Mouse (Mus musculus) embryonic facial prominence, embryonic 11.5 days (tissue): ENCODE data around the gene Fcgr3. TPM values are rescaled to one million over a fixed set of nuclear protein-coding genes. Genes with fewer than 3 reads are reported as not detected.
"Not testable (repeated sequence)": the region's sequence is repeated elsewhere in the genome, so short reads cannot be mapped to it uniquely, and the experiment has no call there.

Source experiments
- ATAC-seq: fragments of 200-750 bp; cut with Nextera tagmentation; replicated peaks from 2 replicates; pipeline ENCODE4 v1.8.0; 2017; ENCODE audit warnings: low read depth; ENCODE audit not compliant: insufficient number of reproducible peaks, low FRiP score, low TSS enrichment
- DNase-seq: peaks from one replicate; pipeline ENCODE4 v3.0.0-alpha.2; 2015; ENCODE audit warnings: low spot score
- H3K27ac ChIP-seq: fragments of 300-500 bp; sonication (generic); replicated peaks from 2 replicates; pipeline ENCODE4 v1.5.1; 2014; ENCODE audit warnings: mild to moderate bottlenecking, low read depth, low read length, control low read depth
- H3K27me3 ChIP-seq: fragments of 300-500 bp; sonication (generic); 2 replicates; pipeline ENCODE4 v1.6.1; 2014; ENCODE audit warnings: mild to moderate bottlenecking, low read length, moderate library complexity, mixed read lengths; ENCODE audit not compliant: control insufficient read depth, insufficient read depth
- H3K36me3 ChIP-seq: fragments of 300-500 bp; sonication (generic); replicated peaks from 2 replicates; pipeline ENCODE4 v1.6.1; 2014; ENCODE audit warnings: low read depth, mild to moderate bottlenecking, low read length, moderate library complexity, mixed read lengths; ENCODE audit not compliant: control insufficient read depth, insufficient read depth
- H3K4me1 ChIP-seq: fragments of 300-500 bp; sonication (generic); 2 replicates; pipeline ENCODE4 v1.6.1; 2014; ENCODE audit warnings: low read length, mixed read lengths; ENCODE audit not compliant: control insufficient read depth, insufficient read depth
- H3K4me2 ChIP-seq: fragments of 300-500 bp; sonication (generic); 2 replicates; pipeline ENCODE4 v1.6.1; 2014; ENCODE audit warnings: low read depth, mild to moderate bottlenecking, control low read depth, low read length, moderate library complexity
- H3K4me3 ChIP-seq: fragments of 300-500 bp; sonication (generic); 2 replicates; pipeline ENCODE4 v1.5.1; 2014; ENCODE audit warnings: low read depth, low read length, control low read depth
- H3K9ac ChIP-seq: fragments of 300-500 bp; sonication (generic); replicated peaks from 2 replicates; pipeline ENCODE4 v1.6.1; 2014; ENCODE audit warnings: mild to moderate bottlenecking, control low read depth, low read length
- H3K9me3 ChIP-seq: fragments of 300-500 bp; sonication (generic); replicated peaks from 2 replicates; pipeline ENCODE4 v1.6.1; 2016; ENCODE audit warnings: mild to moderate bottlenecking, low read length, inconsistent platforms, mixed read lengths; ENCODE audit not compliant: control insufficient read depth
- WGBS: fragments of 180-500 bp; shearing (Covaris S2); extraction: QIAGEN DNeasy Blood & Tissue Kit; methylation state at CpG from one replicate; pipeline ENCODE4 v1.1.7; 2014; 5-methylcytosine and 5-hydroxymethylcytosine counted together
- polyA plus RNA-seq: library from polyadenylated mRNA; unstranded; fragments of >200 nt; fragmentation: Nextera tagmentation; extraction: Ambion mirVana; gene quantifications from 2 replicates; pipeline ENCODE4 v1.2.1, GENCODE M21; 2014

Fcgr3 gene
- polyA plus RNA-seq, 1 experiment from 2014 or later: 7.9 TPM

DNA sequence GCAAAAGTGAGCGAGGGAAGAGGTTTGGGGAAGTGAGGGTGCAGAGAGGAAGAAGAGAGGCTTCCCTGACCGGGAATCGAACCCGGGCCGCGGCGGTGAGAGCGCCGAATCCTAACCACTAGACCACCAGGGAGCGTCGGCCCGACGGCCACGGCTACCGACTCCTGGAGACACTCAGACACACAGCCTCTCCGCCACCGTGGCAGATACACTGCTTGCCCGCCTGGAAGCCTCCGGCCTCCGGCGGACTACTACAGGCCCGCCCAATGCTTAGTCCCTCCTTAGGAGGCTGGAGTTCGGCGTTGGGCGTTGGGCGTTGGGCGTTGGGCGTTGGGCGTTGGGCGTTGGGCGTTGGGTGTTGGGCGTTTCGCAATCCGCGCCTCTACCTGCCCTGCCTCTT lies 14.6 kb upstream of the Fcgr3 start:
- H3K36me3 ChIP-seq, H3K4me1 ChIP-seq, H3K9ac ChIP-seq, H3K27ac ChIP-seq, H3K9me3 ChIP-seq, H3K4me2 ChIP-seq, H3K27me3 ChIP-seq, H3K4me3 ChIP-seq, DNase-seq: not testable (repeated sequence)
- ATAC-seq: peak; percentile 57
- 11% methylated on average over 1 of the region's 35 CpGs for WGBS

DNA sequence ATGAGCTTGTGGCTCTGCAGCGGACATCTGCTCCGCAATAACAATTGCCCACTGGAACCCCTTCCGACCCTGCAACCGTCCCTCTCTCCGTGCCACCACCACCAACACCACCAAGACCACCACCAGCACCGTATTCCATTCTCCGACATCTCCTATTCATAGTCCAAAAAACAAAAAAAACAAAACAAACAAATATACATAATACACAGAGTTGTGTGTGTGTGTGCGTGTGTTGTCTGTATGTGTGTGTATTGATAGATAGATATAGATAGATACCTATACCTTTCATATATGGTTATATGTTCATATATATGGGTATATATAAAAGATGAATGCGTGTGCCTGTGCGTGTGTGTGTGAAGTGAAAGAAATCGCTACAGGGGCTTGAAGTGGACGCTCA lies 13.7 kb upstream of the Fcgr3 start:
- not testable (repeated sequence) for H3K4me2 ChIP-seq

DNA sequence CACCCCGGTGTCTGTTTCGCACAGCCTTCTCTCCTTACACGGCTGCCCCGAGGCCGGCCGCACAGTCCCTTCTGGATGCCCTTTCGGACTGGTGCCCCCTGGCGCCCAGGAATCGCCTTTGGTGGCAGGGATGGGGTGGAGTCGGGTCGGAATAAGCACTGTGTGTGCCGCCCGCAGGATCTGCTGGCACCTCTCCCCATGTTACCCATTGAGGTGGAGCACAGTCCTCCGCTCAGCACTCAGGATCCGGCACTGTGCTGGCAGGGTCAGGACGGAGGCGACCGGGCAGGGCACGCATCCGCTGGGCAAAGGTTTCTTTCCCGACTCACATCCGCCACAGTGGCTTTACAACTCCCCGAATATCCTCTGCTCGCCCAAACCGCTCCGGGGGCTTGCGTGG lies 13.2 kb upstream of the Fcgr3 start:
- H3K9ac ChIP-seq, H3K4me1 ChIP-seq, H3K36me3 ChIP-seq, H3K4me2 ChIP-seq, H3K9me3 ChIP-seq, DNase-seq, H3K27ac ChIP-seq, H3K4me3 ChIP-seq: not testable (repeated sequence)
- 3% methylated on average over 17 of the region's 27 CpGs for WGBS
- H3K27me3 ChIP-seq: peaks cover 16% of the 10 kb centered on the region
- ATAC-seq: peak; percentile 20

More for the DNA sequence above, 13.7 kb upstream of the Fcgr3 start:
- H3K27me3 ChIP-seq: peaks cover 16% of the 10 kb centered on the region
- not testable (repeated sequence) for H3K4me1 ChIP-seq, DNase-seq, H3K27ac ChIP-seq, H3K36me3 ChIP-seq, H3K4me3 ChIP-seq, ATAC-seq, H3K9me3 ChIP-seq, H3K9ac ChIP-seq
- 24% methylated on average over 12 of the region's 12 CpGs for WGBS

DNA sequence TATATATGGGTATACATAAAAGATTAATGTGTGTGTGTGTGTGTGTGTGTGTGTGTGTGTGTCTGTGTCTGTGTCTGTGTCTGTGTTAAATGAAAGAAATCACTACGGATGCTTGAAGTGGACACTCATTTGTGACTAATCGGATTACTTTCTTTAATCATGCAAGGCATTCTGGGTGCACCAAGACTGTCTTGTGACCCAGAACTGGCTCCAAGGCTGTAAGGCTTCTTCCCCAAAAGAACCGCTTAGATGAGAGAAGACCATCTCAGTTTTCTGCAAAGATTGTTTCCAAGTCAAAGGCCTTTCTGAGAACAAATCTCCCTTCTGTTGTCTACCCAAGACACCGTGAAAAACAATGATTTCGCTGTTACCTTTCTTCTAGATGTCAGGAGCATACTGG lies 12.5 kb upstream of the Fcgr3 start:
- 38% methylated on average over 5 of the region's 5 CpGs for WGBS
- H3K9ac ChIP-seq: not testable (repeated sequence)

DNA sequence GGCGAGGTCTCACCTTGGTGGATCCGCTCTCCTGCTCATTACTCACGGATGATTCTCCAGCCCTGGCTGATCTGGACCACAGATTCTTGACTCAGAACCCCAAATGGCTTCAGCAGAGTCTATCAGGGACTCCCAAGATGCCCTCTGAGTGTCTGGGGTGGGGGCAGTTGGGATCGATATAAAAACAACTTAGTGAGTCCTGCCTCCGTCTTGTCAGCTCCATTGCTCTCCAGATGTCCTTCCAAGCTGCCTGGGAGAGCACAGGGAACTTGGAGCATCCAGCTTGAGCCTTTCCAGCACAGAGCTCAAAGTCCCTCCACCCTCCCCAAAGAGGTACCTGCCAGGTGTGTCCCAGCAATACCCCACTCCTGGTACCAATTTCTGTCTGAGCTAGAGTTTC lies 11.4 kb upstream of the Fcgr3 start:
- H3K4me3 ChIP-seq, DNase-seq, H3K27ac ChIP-seq, H3K4me2 ChIP-seq, H3K9ac ChIP-seq, H3K4me1 ChIP-seq, H3K9me3 ChIP-seq, H3K36me3 ChIP-seq, ATAC-seq: not testable (repeated sequence)
- WGBS: 71% methylated on average over 3 of the region's 5 CpGs
- peaks cover 12% of the 10 kb centered on the region for H3K27me3 ChIP-seq

More for the DNA sequence above, 12.5 kb upstream of the Fcgr3 start:
- H3K4me1 ChIP-seq, H3K27ac ChIP-seq, H3K4me2 ChIP-seq, H3K9me3 ChIP-seq, H3K4me3 ChIP-seq, H3K36me3 ChIP-seq, DNase-seq, ATAC-seq: not testable (repeated sequence)
- H3K27me3 ChIP-seq: peaks cover 16% of the 10 kb centered on the region

DNA sequence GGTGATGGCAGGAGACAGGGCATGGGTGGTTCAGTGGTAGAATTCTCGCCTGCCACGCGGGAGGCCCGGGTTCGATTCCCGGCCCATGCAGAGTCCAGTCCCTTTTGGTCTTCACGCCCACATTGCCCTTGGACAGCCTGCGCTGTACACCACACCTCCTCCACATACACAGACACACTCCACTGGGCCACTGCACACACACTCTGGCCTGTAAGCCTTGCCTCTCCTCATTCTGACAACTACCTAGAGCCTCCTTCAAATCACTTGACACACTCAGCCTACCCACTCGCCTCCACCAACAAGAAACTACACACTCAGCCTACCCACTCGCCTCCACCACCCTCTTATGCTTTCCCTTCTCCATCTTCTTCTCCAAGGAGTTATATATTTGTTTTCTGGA lies 9.5 kb upstream of the Fcgr3 start:
- 20% methylated on average over 4 of the region's 10 CpGs for WGBS
- ATAC-seq: peak; percentile 19
- H3K9me3 ChIP-seq, H3K36me3 ChIP-seq, H3K4me3 ChIP-seq, DNase-seq, H3K9ac ChIP-seq, H3K4me1 ChIP-seq, H3K27ac ChIP-seq, H3K4me2 ChIP-seq: not testable (repeated sequence)
- peaks cover 23% of the 10 kb centered on the region for H3K27me3 ChIP-seq

DNA sequence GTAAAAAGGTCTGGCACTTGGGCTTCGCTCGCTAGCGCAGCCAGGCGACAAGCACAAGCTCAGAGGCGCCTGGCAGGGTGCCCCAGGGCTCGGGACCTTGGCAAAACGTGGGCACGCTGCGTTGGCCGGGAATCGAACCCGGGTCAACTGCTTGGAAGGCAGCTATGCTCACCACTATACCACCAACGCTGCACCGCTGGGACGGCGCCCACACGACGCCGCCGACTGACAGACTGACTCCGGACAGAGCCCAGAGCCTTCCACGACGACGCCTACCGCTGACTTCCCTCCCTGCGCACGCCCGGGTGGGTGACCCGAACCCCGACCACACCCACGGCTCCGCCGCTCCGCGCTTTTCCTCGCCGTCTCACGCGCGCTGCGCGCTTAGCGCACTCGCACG lies 7.5 kb upstream of the Fcgr3 start:
- ATAC-seq: peak; percentile 26
- H3K36me3 ChIP-seq, H3K4me3 ChIP-seq, H3K9me3 ChIP-seq, H3K9ac ChIP-seq, H3K4me1 ChIP-seq, H3K4me2 ChIP-seq, DNase-seq, H3K27ac ChIP-seq: not testable (repeated sequence)
- no CpG with 5 or more reads among the region's 45 CpGs for WGBS
- peaks cover 22% of the 10 kb centered on the region for H3K27me3 ChIP-seq

DNA sequence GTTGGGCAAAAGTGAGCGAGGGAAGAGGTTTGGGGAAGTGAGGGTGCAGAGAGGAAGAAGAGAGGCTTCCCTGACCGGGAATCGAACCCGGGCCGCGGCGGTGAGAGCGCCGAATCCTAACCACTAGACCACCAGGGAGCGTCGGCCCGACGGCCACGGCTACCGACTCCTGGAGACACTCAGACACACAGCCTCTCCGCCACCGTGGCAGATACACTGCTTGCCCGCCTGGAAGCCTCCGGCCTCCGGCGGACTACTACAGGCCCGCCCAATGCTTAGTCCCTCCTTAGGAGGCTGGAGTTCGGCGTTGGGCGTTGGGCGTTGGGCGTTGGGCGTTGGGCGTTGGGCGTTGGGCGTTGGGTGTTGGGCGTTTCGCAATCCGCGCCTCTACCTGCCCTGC lies 7.0 kb upstream of the Fcgr3 start:
- H3K27me3 ChIP-seq: peaks cover 22% of the 10 kb centered on the region
- DNase-seq, H3K9me3 ChIP-seq, H3K4me1 ChIP-seq, H3K4me3 ChIP-seq, H3K4me2 ChIP-seq, H3K36me3 ChIP-seq, H3K9ac ChIP-seq, H3K27ac ChIP-seq: not testable (repeated sequence)
- ATAC-seq: peak; percentile 46
- WGBS: no CpG with 5 or more reads among the region's 35 CpGs
